ENCODE assay signal across 7 mouse cellular contexts in genomic region chr10:80259463-80259805, GRCm38 (mm10). TPM values are rescaled to one million over a fixed set of nuclear protein-coding genes. Genes with fewer than 3 reads are reported as not detected.
DNase-seq lines count a peak whose midpoint lies in the region; ATAC-seq and TF ChIP-seq lines count a peak whose summit lies in the region.

No protein-coding gene starts in this region.

- H3K9me3 ChIP-seq in forebrain, embryonic 16.5 days (ENCODE audit: control insufficient read depth, low read length) = no peaks in the 10 kb centered on the region
- H3K9me3 ChIP-seq in limb, embryonic 14.5 days (ENCODE audit: control insufficient read depth, low read length) = no peaks in the 10 kb centered on the region
- no peaks in the 10 kb centered on the region for H3K9me3 ChIP-seq in stomach, embryonic 15.5 days

- H3K36me3 ChIP-seq in liver, adult 2 months (ENCODE audit: control insufficient read depth, insufficient read depth, low read length) = 0 out of 2 replicates have a peak, but pooled peaks cover 1% of the 10 kb centered on the region
- peaks cover 15% of the 10 kb centered on the region for H3K36me3 ChIP-seq in forebrain, embryonic 16.5 days (ENCODE audit: control insufficient read depth, insufficient read depth)
- H3K36me3 ChIP-seq in limb, embryonic 14.5 days (ENCODE audit: control insufficient read depth, insufficient read depth, low read length) = peaks cover 43% of the 10 kb centered on the region
- peaks cover 31% of the 10 kb centered on the region for H3K36me3 ChIP-seq in stomach, embryonic 15.5 days

- H3K4me2 ChIP-seq in forebrain, embryonic 16.5 days (ENCODE audit: low read length) = peak overlapping the region; percentile 88; the same call in 1 of the 2 replicates
- H3K4me2 ChIP-seq in limb, embryonic 14.5 days (replicated peaks; ENCODE audit: low read depth, low read length, severe bottlenecking) = peak overlapping the region; percentile 90
- H3K4me2 ChIP-seq in stomach, embryonic 15.5 days = peak overlapping the region; percentile 97

- H3K79me2 ChIP-seq in liver, adult 2 months (ENCODE audit: control insufficient read depth, insufficient read depth, low read length) = peaks cover 10% of the 10 kb centered on the region; the same call in 1 of the 2 replicates

- no peak for ATAC-seq in forebrain, embryonic 16.5 days
- no peak for ATAC-seq in limb, embryonic 14.5 days (ENCODE audit: low FRiP score, low read depth)
- ATAC-seq in stomach, embryonic 15.5 days (ENCODE audit: insufficient read depth, low FRiP score, low read depth) = no peak
- no peak for ATAC-seq in frontal cortex, adult (ENCODE audit: low TSS enrichment)

- peak overlapping the region; percentile 89 for H3K9ac ChIP-seq in liver, adult 2 months (ENCODE audit: low read depth, low read length)
- H3K9ac ChIP-seq in forebrain, embryonic 16.5 days (replicated peaks; ENCODE audit: low read depth, low read length) = no peak overlapping the region
- peak overlapping the region; percentile 50; the same call in 1 of the 2 replicates for H3K9ac ChIP-seq in limb, embryonic 14.5 days (ENCODE audit: low read depth, low read length, severe bottlenecking)
- H3K9ac ChIP-seq in stomach, embryonic 15.5 days = peak overlapping the region; percentile 47; the same call in 1 of the 2 replicates

- peak; percentile 39 for DNase-seq in liver, adult 2 months (ENCODE audit: extremely low read depth, low read depth, low spot score)
- no peak for DNase-seq in liver
- DNase-seq in limb, embryonic 14.5 days (ENCODE audit: low spot score) = no peak
- DNase-seq in gastrocnemius, postnatal 10 days = no peak

- peak overlapping the region; percentile 82 for H3K4me3 ChIP-seq in liver, adult 2 months (ENCODE audit: insufficient read depth, low read depth, low read length)
- no peak overlapping the region for H3K4me3 ChIP-seq in forebrain, embryonic 16.5 days (replicated peaks; ENCODE audit: low read length)
- peak overlapping the region; percentile 53 for H3K4me3 ChIP-seq in limb, embryonic 14.5 days (replicated peaks; ENCODE audit: low read length)
- peak overlapping the region; percentile 59 for H3K4me3 ChIP-seq in stomach, embryonic 15.5 days (replicated peaks)

- 23% methylated on average over 6 of the region's 6 CpGs for WGBS in liver, adult 2 months
- WGBS in forebrain, embryonic 16.5 days = 80% methylated on average over 6 of the region's 6 CpGs
- WGBS in limb, embryonic 14.5 days = 75% methylated on average over 6 of the region's 6 CpGs
- 78% methylated on average over 6 of the region's 6 CpGs for WGBS in stomach, embryonic 15.5 days

- peaks cover 26% of the 10 kb centered on the region for H3K4me1 ChIP-seq in liver, adult 2 months (ENCODE audit: control insufficient read depth, insufficient read depth, low read length)
- H3K4me1 ChIP-seq in forebrain, embryonic 16.5 days (replicated peaks; ENCODE audit: control insufficient read depth, insufficient read depth, low read length) = peaks cover 26% of the 10 kb centered on the region
- peaks cover 13% of the 10 kb centered on the region for H3K4me1 ChIP-seq in limb, embryonic 14.5 days (ENCODE audit: control insufficient read depth, insufficient read depth, low read length)
- peaks cover 21% of the 10 kb centered on the region for H3K4me1 ChIP-seq in stomach, embryonic 15.5 days

- peak overlapping the region; percentile 92 for H3K27ac ChIP-seq in liver, adult 2 months (replicated peaks; ENCODE audit: insufficient read depth, low read depth, low read length)
- no peak overlapping the region for H3K27ac ChIP-seq in forebrain, embryonic 16.5 days (ENCODE audit: low read length)
- no peak overlapping the region for H3K27ac ChIP-seq in limb, embryonic 14.5 days (replicated peaks; ENCODE audit: low read depth, low read length)
- H3K27ac ChIP-seq in stomach, embryonic 15.5 days = peak overlapping the region; percentile 97

- no peak for TF ChIP-seq CTCF in liver, adult 2 months (IDR thresholded peaks at IDR 0.05; ENCODE audit: low read depth, low read length)

- TF ChIP-seq POLR2A in liver, adult 2 months (IDR thresholded peaks at IDR 0.05; ENCODE audit: extremely low read depth, insufficient read depth, low read length) = no peak
- TF ChIP-seq POLR2A in limb, embryonic 14.5 days (IDR thresholded peaks at IDR 0.05; ENCODE audit: borderline replicate concordance, extremely low read depth, insufficient read depth, insufficient read length) = no peak

- no peaks in the 10 kb centered on the region for H3K27me3 ChIP-seq in liver, adult 2 months (ENCODE audit: control insufficient read depth, insufficient read depth, low read length)
- H3K27me3 ChIP-seq in forebrain, embryonic 16.5 days (replicated peaks; ENCODE audit: control insufficient read depth, insufficient read depth, low read length) = no peaks in the 10 kb centered on the region
- H3K27me3 ChIP-seq in limb, embryonic 14.5 days (ENCODE audit: control insufficient read depth, insufficient read depth, low read length) = no peaks in the 10 kb centered on the region
- H3K27me3 ChIP-seq in stomach, embryonic 15.5 days (replicated peaks) = no peaks in the 10 kb centered on the region

RNA-seq across cellular contexts. Expression of gene Gamt, which starts 1.4 kb away (rescaled TPM):
- 241 and 277 TPM in 2 replicates for total RNA-seq in liver, adult 2 months (2014; rRNA removed)
- 670 and 715 TPM in 2 replicates for polyA plus RNA-seq in liver, adult 2 months (2012; rRNA removed)
- polyA plus RNA-seq in forebrain, embryonic 16.5 days (2015; fragmentation: Nextera tagmentation; extraction: Ambion mirVana) = 22.7 and 24.6 TPM in 2 replicates
- 74.1 and 80.5 TPM in 2 replicates for polyA plus RNA-seq in limb, embryonic 14.5 days (2012; rRNA removed)
- 75.7 and 90.8 TPM in 2 replicates for polyA plus RNA-seq in limb, embryonic 14.5 days (2014; fragmentation: Nextera tagmentation; extraction: Ambion mirVana)
- 111 and 148 TPM in 2 replicates for polyA plus RNA-seq in stomach, embryonic 15.5 days (2015; fragmentation: Nextera tagmentation; extraction: Ambion mirVana)
- total RNA-seq in gastrocnemius, postnatal 10 days (2021) = 100 to 1,000 TPM; 342 to 351 TPM

RNA-seq across cellular contexts. Expression of gene Dazap1, which starts 1.9 kb away (rescaled TPM):
- 38.0 and 39.9 TPM in 2 replicates for total RNA-seq in liver, adult 2 months (2014; rRNA removed)
- 39.9 and 43.5 TPM in 2 replicates for polyA plus RNA-seq in liver, adult 2 months (2012; rRNA removed)
- 61.3 and 61.8 TPM in 2 replicates for polyA plus RNA-seq in forebrain, embryonic 16.5 days (2015; fragmentation: Nextera tagmentation; extraction: Ambion mirVana)
- 243 and 272 TPM in 2 replicates for polyA plus RNA-seq in limb, embryonic 14.5 days (2012; rRNA removed)
- 46.1 and 50.7 TPM in 2 replicates for polyA plus RNA-seq in limb, embryonic 14.5 days (2014; fragmentation: Nextera tagmentation; extraction: Ambion mirVana)
- polyA plus RNA-seq in stomach, embryonic 15.5 days (2015; fragmentation: Nextera tagmentation; extraction: Ambion mirVana) = 62.4 and 66.4 TPM in 2 replicates
- total RNA-seq in gastrocnemius, postnatal 10 days (2021) = 10 to 100 TPM; 67.8 to 81.0 TPM

RNA-seq across cellular contexts. Expression of gene Ndufs7, which starts 10.5 kb away (rescaled TPM):
- total RNA-seq in liver, adult 2 months (2014; rRNA removed) = 165 and 186 TPM in 2 replicates
- polyA plus RNA-seq in liver, adult 2 months (2012; rRNA removed) = 551 and 560 TPM in 2 replicates
- polyA plus RNA-seq in forebrain, embryonic 16.5 days (2015; fragmentation: Nextera tagmentation; extraction: Ambion mirVana) = 236 and 272 TPM in 2 replicates
- 338 and 449 TPM in 2 replicates for polyA plus RNA-seq in limb, embryonic 14.5 days (2012; rRNA removed)
- 349 and 366 TPM in 2 replicates for polyA plus RNA-seq in limb, embryonic 14.5 days (2014; fragmentation: Nextera tagmentation; extraction: Ambion mirVana)
- 326 and 364 TPM in 2 replicates for polyA plus RNA-seq in stomach, embryonic 15.5 days (2015; fragmentation: Nextera tagmentation; extraction: Ambion mirVana)
- total RNA-seq in gastrocnemius, postnatal 10 days (2021) = 100 to 1,000 TPM; 371 to 457 TPM

RNA-seq across cellular contexts. Expression of gene Rps15, which starts 32.8 kb away (rescaled TPM):
- total RNA-seq in liver, adult 2 months (2014; rRNA removed) = 510 and 571 TPM in 2 replicates
- polyA plus RNA-seq in liver, adult 2 months (2012; rRNA removed) = 686 and 1,012 TPM in 2 replicates
- polyA plus RNA-seq in forebrain, embryonic 16.5 days (2015; fragmentation: Nextera tagmentation; extraction: Ambion mirVana) = 531 and 538 TPM in 2 replicates
- polyA plus RNA-seq in limb, embryonic 14.5 days (2012; rRNA removed) = 3,060 and 3,829 TPM in 2 replicates
- polyA plus RNA-seq in limb, embryonic 14.5 days (2014; fragmentation: Nextera tagmentation; extraction: Ambion mirVana) = 1,091 and 1,173 TPM in 2 replicates
- 904 and 948 TPM in 2 replicates for polyA plus RNA-seq in stomach, embryonic 15.5 days (2015; fragmentation: Nextera tagmentation; extraction: Ambion mirVana)
- 100 to 1,000 TPM; 952 to 954 TPM for total RNA-seq in gastrocnemius, postnatal 10 days (2021)

RNA-seq across cellular contexts. Expression of gene Mum1, which starts 33.2 kb away (rescaled TPM):
- 7.1 and 8.7 TPM in 2 replicates for total RNA-seq in liver, adult 2 months (2014; rRNA removed)
- 8.4 and 10.1 TPM in 2 replicates for polyA plus RNA-seq in liver, adult 2 months (2012; rRNA removed)
- 49.0 and 55.4 TPM in 2 replicates for polyA plus RNA-seq in forebrain, embryonic 16.5 days (2015; fragmentation: Nextera tagmentation; extraction: Ambion mirVana)
- polyA plus RNA-seq in limb, embryonic 14.5 days (2012; rRNA removed) = 91.5 and 93.4 TPM in 2 replicates
- polyA plus RNA-seq in limb, embryonic 14.5 days (2014; fragmentation: Nextera tagmentation; extraction: Ambion mirVana) = 50.1 and 57.3 TPM in 2 replicates
- 58.6 and 66.5 TPM in 2 replicates for polyA plus RNA-seq in stomach, embryonic 15.5 days (2015; fragmentation: Nextera tagmentation; extraction: Ambion mirVana)
- total RNA-seq in gastrocnemius, postnatal 10 days (2021) = 10 to 100 TPM; 26.4 to 31.3 TPM

Comparison
In these comparisons a context has a peak if more than half of its experiments do, and no peak if none do; other contexts are left out.
1. H3K27ac ChIP-seq: peak in liver, adult 2 months (single experiment) and stomach, embryonic 15.5 days (single experiment); none in forebrain, embryonic 16.5 days (single experiment) and limb, embryonic 14.5 days (single experiment).
2. Peak in every context shown above with its lines, with median percentiles within 50 percentile points of each other: H3K4me2 ChIP-seq.